In the genomic region with DNA sequence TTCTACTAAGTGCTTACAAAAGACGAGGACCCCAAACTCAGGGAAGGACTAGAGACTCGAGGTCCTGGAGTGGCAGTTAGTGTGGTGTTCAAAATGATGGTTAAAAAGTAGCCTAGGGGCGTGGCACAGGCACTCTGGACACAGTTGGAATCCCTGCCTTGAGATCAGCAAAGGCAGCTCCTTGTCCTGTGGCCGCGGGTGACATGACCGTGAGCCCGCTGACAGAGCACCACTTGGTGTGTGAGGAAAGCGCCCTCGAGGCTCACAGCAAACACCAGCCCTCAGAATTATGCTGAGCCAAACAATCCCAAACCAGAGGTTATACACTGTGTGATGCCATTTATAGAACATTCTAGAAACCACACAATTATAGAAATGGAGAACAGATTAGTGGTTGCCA, we compare ENCODE assay signal across 19 mouse cellular contexts.
DNase-seq lines count a peak whose midpoint lies in the region; ATAC-seq lines count a peak whose summit lies in the region.
"Had no signal": no experiment of that assay in that cellular context is flagged by ENCODE, and none has a peak within 500 bp of the region (broad histone marks: within the 10 kb centered on the region; RNA-seq: fewer than 3 reads in every experiment).

No protein-coding gene starts in this region.

- no peaks in the 10 kb centered on the region for H3K9me3 ChIP-seq in heart, embryonic 15.5 days (replicated peaks)
- no peaks in the 10 kb centered on the region for H3K9me3 ChIP-seq in kidney, embryonic 14.5 days (ENCODE audit: control insufficient read depth, low read length)
- no peaks in the 10 kb centered on the region for H3K9me3 ChIP-seq in hindbrain, embryonic 14.5 days (ENCODE audit: control insufficient read depth, low read length)
- H3K9me3 ChIP-seq: forebrain, embryonic 12.5 days; heart, embryonic 13.5 days; hindbrain, embryonic 13.5 days; intestine, embryonic 15.5 days had no signal

- H3K27ac ChIP-seq in heart, embryonic 15.5 days, result 0 out of 2 replicates have a peak overlapping the region, but pooled peaks have one; percentile 3
- no peak overlapping the region for H3K27ac ChIP-seq in kidney, embryonic 14.5 days (ENCODE audit: low read depth, low read length)
- H3K27ac ChIP-seq in hindbrain, embryonic 14.5 days, result no peak overlapping the region
- H3K27ac ChIP-seq: forebrain, embryonic 12.5 days; heart, adult 2 months; heart, embryonic 13.5 days; hindbrain, embryonic 13.5 days; intestine, embryonic 15.5 days had no signal

- H3K4me3 ChIP-seq in heart, embryonic 15.5 days, result no peak overlapping the region
- no peak overlapping the region for H3K4me3 ChIP-seq in kidney, embryonic 14.5 days (ENCODE audit: low read length)
- no peak overlapping the region for H3K4me3 ChIP-seq in hindbrain, embryonic 14.5 days (replicated peaks; ENCODE audit: low read length)
- H3K4me3 ChIP-seq: forebrain, embryonic 12.5 days; heart, adult 2 months; heart, embryonic 13.5 days; hindbrain, embryonic 13.5 days; intestine, embryonic 15.5 days had no signal

- intact Hi-C loops in heart, postnatal 14 days (cut with DNase I), result no loop called here

- H3K4me2 ChIP-seq in heart, embryonic 15.5 days, result no peak overlapping the region
- no peak overlapping the region for H3K4me2 ChIP-seq in kidney, embryonic 14.5 days (replicated peaks; ENCODE audit: low read depth, low read length)
- no peak overlapping the region for H3K4me2 ChIP-seq in hindbrain, embryonic 14.5 days (replicated peaks)
- H3K4me2 ChIP-seq: forebrain, embryonic 12.5 days; heart, embryonic 13.5 days; hindbrain, embryonic 13.5 days; intestine, embryonic 15.5 days had no signal

- DNase-seq in heart, postnatal 14 days, result no peak
- peak; percentile 44 to 63 for DNase-seq in kidney, postnatal 36 days
- DNase-seq in 3T3-L1 (ENCODE audit: low read depth, low spot score), result peak; percentile 55
- peak; percentile 41 for DNase-seq in adipocyte (ENCODE audit: low spot score)
- no peak for DNase-seq in hindbrain, embryonic 14.5 days (ENCODE audit: low spot score)
- DNase-seq in adrenal gland, adult 8-10 months, result no peak
- DNase-seq: adrenal gland, postnatal 25 days; cerebellum, adult 2 months; cerebellum, postnatal 10 days; forebrain, postnatal 0 days; gastrocnemius, postnatal 14 days; heart, adult 2 months; heart, postnatal 10 days had no signal

- H3K36me3 ChIP-seq in heart, embryonic 15.5 days, result no peaks in the 10 kb centered on the region
- H3K36me3 ChIP-seq in kidney, embryonic 14.5 days (ENCODE audit: control insufficient read depth, insufficient read depth, low read length), result no peaks in the 10 kb centered on the region
- no peaks in the 10 kb centered on the region for H3K36me3 ChIP-seq in hindbrain, embryonic 14.5 days (replicated peaks; ENCODE audit: control insufficient read depth, insufficient read depth)
- H3K36me3 ChIP-seq: forebrain, embryonic 12.5 days; heart, embryonic 13.5 days; hindbrain, embryonic 13.5 days; intestine, embryonic 15.5 days had no signal

- peaks cover 48% of the 10 kb centered on the region for H3K4me1 ChIP-seq in heart, embryonic 15.5 days (replicated peaks)
- H3K4me1 ChIP-seq in kidney, embryonic 14.5 days (ENCODE audit: control insufficient read depth, insufficient read depth, low read length), result peaks cover 7% of the 10 kb centered on the region
- no peaks in the 10 kb centered on the region for H3K4me1 ChIP-seq in hindbrain, embryonic 14.5 days (replicated peaks; ENCODE audit: control insufficient read depth, insufficient read depth, low read length)
- H3K4me1 ChIP-seq: hindbrain, embryonic 13.5 days had no signal

- no peaks in the 10 kb centered on the region for H3K27me3 ChIP-seq in heart, embryonic 15.5 days
- H3K27me3 ChIP-seq in kidney, embryonic 14.5 days (ENCODE audit: control insufficient read depth, insufficient read depth, low read length), result no peaks in the 10 kb centered on the region
- no peaks in the 10 kb centered on the region for H3K27me3 ChIP-seq in hindbrain, embryonic 14.5 days (ENCODE audit: control insufficient read depth, insufficient read depth, low read length)
- H3K27me3 ChIP-seq: forebrain, embryonic 12.5 days; heart, embryonic 13.5 days; hindbrain, embryonic 13.5 days; intestine, embryonic 15.5 days had no signal

- no peak for ATAC-seq in heart, embryonic 15.5 days (replicated peaks; ENCODE audit: insufficient number of reproducible peaks, insufficient read depth, low FRiP score, low read depth)
- ATAC-seq in kidney, embryonic 14.5 days (ENCODE audit: low FRiP score, low TSS enrichment), result no peak
- no peak for ATAC-seq in hindbrain, embryonic 14.5 days (ENCODE audit: low FRiP score)
- ATAC-seq: forebrain, postnatal 0 days; intestine, embryonic 15.5 days had no signal

- 83% methylated on average over 9 of the region's 9 CpGs for WGBS in heart, embryonic 15.5 days
- WGBS in kidney, embryonic 14.5 days, result 81% methylated on average over 9 of the region's 9 CpGs
- WGBS in hindbrain, embryonic 14.5 days, result 79% methylated on average over 9 of the region's 9 CpGs

- no peak overlapping the region for H3K9ac ChIP-seq in heart, embryonic 15.5 days
- no peak overlapping the region for H3K9ac ChIP-seq in kidney, embryonic 14.5 days (ENCODE audit: low read depth, low read length)
- H3K9ac ChIP-seq in hindbrain, embryonic 14.5 days, result no peak overlapping the region
- H3K9ac ChIP-seq: forebrain, embryonic 12.5 days; forebrain, postnatal 0 days; heart, embryonic 13.5 days; hindbrain, embryonic 13.5 days; intestine, embryonic 15.5 days had no signal

Comparison
In these comparisons a context has a peak if more than half of its experiments do, and no peak if none do; other contexts are left out.
1. DNase-seq: peak in kidney, postnatal 36 days (2 of 2), 3T3-L1 (single experiment) and adipocyte (single experiment); none in heart, postnatal 14 days (0 of 2), hindbrain, embryonic 14.5 days (single experiment) and adrenal gland, adult 8-10 months (single experiment).